Mouse (Mus musculus) testis, adult 2 months (tissue): ENCODE data around the gene E2f6.

Source experiments
- CTCF ChIP-seq: fragments of 200-500 bp; IDR thresholded peaks from 2 replicates; pipeline ENCODE4 v1.5.1; 2012; ENCODE audit warnings: low read depth, mild to moderate bottlenecking, inconsistent platforms, low read length, moderate library complexity; ENCODE audit not compliant: control insufficient read depth, insufficient read depth, insufficient replicate concordance
- POLR2A ChIP-seq: fragments of 200-500 bp; IDR thresholded peaks from 2 replicates; pipeline ENCODE4 v1.6.1; 2012; ENCODE audit warnings: low read depth, mild to moderate bottlenecking, inconsistent platforms, low read length, moderate library complexity; ENCODE audit not compliant: control insufficient read depth

- TF ChIP-seq CTCF: no peak
- TF ChIP-seq POLR2A: no peak
Observed at GRCm38 (mm10) chr12:16850431-16851375, 39.9 kb downstream of the E2f6 start.
